Mouse (Mus musculus): ENCODE measurements around the gene Shisa9.

Gene Shisa9

GRCm38 (mm10) chr16:12072573-12072972 is 88.7 kb downstream of the Shisa9 start:
- no peak for DNase-seq (ENCODE audit: low spot score in 2 of 2)

DNA sequence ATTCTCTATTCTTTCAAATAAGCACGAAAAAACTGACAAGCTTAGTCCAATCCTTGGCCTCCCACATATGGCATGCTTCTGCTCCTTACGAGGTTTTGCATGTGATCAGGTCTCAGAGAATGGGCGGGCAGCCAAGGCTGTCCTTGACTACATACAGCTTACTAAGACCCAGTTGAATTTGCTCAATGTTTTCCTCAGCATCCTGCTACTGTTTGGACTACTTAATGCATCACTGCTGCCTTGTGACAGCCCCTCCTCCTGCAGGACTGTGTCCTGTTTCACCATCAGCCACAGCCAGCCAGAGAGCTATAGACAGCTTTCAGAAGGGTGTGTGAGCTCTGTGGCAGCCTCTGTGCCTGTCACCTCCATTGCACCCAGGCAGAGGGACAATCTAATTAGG is 92.4 kb downstream of the Shisa9 start:
- DNase-seq (ENCODE audit: low spot score in 2 of 2), result no peak

GRCm38 (mm10) chr16:12076700-12077099 is 92.8 kb downstream of the Shisa9 start:
- no peak for DNase-seq (ENCODE audit: low spot score in 2 of 2)

DNA sequence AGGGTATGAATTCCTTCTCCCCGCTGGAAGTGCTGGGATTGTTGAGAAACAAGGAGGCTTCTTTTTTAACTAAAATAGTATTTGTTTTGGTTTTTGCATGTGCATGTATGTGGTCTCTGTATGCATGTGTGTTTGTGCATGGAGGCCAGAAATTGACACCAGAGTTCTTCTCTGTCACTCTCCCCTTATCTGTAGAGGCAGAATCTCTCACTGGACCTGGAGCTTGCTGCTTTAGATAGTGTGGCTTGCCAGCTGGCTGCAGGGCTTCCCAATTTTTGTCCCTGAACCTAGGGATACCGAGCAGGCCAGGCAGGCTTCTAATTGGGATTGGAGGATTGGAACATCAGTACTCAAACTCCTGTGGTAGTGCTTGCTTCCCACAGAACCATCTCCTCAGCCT is 99.2 kb downstream of the Shisa9 start:
- DNase-seq (ENCODE audit: low spot score in 2 of 2), result no peak

DNA sequence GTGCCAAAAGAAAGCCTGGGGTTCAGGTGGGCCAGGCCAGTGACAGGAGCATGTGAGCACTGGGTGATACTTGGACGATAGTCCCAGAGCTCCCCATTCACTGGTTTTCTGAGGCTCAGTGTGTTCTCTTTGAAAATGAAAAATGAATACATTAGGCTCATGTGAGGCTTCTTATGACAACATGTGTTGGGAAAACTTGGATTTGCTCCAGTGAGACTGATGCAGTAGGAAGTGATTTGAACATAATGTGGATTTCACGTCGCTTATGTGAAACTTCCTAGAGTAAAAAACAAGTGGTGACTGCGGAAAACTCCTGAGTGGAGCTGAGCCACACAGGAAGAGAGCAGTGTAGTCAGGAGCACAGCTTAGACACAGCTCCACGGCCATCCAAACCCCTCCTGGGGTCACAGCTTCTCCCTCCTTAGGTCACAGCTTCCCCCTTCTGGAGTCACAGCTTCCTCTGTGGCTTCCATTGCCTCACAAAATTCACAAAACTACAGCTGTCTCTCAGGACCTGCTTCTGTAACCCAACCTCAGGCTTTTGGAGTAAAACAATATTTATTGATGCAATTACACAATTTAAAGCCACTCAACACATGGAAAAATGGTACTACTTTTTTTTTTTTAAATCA is 106.8 kb downstream of the Shisa9 start:
- no peak for DNase-seq (ENCODE audit: low spot score in 2 of 2)

DNA sequence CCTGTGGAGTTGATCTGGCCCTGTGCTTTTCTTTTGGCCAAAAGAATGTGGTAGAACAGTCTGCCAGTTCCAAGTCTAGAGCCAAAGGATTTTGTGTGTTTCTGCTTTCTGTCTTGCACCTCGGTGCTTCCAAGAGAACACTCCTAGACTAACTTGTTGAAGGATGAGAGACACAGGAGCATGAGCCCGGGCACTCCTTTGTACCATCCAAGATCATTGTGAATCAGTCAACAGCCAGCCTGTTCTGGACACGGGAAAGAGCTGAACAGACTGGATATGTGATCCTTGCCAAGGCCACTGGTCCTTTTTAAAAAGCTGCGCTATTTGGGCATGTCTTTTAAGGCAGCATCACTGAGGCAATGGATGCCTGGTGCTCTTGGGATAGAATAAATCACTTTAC is 109.3 kb downstream of the Shisa9 start:
- no peak for DNase-seq (ENCODE audit: low spot score in 2 of 2)

DNA sequence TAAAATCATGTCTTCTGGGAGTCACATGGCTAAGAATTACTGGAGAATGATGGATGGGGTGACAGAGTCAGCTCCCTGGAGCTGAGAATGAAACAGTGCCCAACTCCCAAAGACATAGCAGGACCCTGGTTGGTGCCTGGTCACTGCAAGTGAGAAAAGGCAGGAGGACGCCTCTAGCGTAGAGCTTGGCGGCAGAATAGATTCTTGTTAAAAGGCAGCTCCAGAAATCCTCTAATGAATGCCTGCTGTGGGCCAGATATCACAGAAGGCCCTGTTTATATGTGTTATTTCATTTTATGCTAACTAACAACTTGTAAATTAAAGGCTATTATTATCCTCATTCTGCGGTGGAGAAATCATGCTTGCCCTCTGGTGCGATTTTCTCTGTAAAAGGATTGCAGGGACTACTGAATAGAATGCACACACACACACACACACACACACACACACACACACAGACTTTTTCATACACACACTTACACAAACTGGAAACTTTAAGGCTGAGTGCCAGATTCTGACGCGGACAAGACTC is 110.9 kb downstream of the Shisa9 start:
- DNase-seq (ENCODE audit: low spot score in 2 of 2), result no peak

DNA sequence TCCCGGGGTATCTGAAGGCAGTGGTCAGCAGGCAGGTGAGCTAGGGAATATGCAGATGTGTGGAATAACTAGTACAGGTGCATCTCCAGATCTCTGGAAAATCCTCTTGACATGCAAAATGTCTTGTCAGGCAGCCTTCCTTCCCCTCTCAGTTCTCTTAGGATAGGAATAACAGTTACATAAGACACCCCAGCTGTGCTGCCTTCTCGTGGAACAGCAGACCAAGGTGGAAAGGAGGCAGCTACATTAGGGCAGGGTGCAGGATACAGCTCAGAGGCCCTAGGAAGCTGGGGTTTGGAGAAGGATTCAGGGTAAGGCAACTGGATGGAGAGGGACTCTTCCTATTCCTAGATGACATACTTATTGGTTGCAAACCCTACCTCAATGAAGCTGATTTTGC is 111.5 kb downstream of the Shisa9 start:
- no peak for DNase-seq (ENCODE audit: low spot score in 2 of 2)

GRCm38 (mm10) chr16:12108436-12108835 is 124.5 kb downstream of the Shisa9 start:
- no peak for DNase-seq (ENCODE audit: low spot score in 2 of 2)

DNA sequence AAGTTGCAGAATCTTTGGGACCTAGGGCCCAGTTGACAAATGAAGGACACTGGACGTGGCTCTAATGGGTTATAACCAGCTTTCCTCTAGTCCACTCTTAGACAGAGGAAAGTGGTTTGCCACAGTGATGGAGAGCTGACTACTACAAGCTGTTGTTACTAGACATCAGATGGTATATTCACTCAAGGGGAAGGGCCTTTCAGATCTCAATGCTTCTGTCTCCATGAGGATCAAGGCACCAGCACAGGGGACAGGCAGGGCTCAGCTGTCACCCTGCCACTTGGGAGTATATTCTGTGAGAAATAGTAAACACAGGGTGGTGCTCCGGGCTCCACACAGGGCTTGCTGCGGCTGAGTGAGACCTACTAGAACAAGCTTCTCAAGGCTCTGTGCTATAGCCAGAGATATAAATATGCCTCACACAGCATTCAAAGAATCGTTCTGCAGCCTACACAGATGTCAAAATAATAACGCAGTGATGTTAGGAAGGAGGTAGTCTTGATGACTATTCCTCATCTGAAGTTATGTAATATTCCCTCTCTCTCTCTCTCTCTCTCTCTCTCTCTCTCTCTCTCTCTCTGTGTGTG is 127.0 kb downstream of the Shisa9 start:
- DNase-seq (ENCODE audit: low spot score in 2 of 2), result no peak

DNA sequence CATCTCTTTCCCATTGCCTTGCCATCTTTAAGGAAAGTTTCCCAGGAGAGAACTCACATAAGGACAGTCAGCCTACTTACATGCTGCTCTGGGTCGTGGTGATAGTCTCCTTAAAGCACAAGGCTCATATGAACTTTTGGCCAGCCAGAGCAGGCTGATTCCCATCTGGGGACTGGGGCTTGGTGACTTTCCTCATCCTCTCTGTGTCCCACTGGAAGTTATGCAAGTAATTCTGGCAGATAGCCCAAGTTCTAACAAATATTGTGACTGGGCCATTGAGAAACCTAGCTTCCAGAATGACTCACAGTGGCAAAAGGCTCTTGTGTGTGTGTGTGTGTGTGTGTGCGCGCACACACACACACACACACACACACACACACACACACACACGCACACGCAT is 130.5 kb downstream of the Shisa9 start:
- DNase-seq (ENCODE audit: low spot score in 2 of 2), result peak; percentile 66 to 68

- no peak for DNase-seq (ENCODE audit: low spot score in 2 of 2)
Observed at GRCm38 (mm10) chr16:12115040-12115856, 131.3 kb downstream of the Shisa9 start.

- no peak for DNase-seq (ENCODE audit: low spot score in 2 of 2)
Observed at GRCm38 (mm10) chr16:12116926-12117325, 133.0 kb downstream of the Shisa9 start.

DNA sequence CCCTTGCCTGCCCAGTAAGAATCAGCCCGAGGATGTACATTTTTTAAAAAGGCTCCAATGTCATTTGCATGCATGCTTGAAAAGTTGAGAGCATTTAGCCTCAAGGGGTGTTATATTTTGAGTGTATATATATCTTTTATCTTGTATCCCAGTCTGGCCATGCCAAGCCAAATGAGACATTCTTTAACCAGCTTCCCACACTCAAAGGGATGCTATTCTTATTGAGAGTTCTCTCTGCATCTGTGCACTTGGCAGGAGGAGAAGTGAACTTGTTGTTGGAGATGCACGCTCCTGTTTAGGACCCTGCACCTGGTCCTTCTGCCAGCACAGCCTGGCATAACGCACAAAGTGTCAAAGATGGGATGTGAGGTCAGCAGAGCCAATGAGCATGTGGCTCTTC is 135.6 kb downstream of the Shisa9 start:
- DNase-seq (ENCODE audit: low spot score in 2 of 2), result no peak

- no peak for DNase-seq (ENCODE audit: low spot score in 2 of 2)
Observed at GRCm38 (mm10) chr16:12129782-12130181, 145.9 kb downstream of the Shisa9 start.

DNA sequence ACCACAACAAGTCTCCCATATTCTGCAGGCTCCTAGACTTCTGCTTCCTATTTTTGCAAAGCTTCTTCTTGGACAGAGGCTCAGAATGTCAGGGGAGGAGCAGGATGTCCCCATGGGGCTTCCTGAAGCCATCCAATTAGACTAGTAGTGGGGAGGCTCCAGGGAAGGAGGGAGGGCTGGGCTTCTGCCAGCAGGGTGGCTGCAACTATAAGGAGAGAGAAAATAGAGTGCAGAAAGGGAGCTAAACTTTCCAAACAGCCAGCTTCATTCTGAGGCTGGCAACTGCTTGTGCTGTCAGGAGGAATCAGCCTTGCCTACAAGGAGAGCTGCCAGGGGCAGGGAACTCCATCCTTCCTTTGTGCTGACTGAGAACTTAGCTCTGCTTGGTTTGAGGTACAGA is 162.8 kb downstream of the Shisa9 start:
- DNase-seq (ENCODE audit: low spot score in 2 of 2), result peak; percentile 2 to 3

GRCm38 (mm10) chr16:12151986-12152385 is 168.1 kb downstream of the Shisa9 start:
- no peak for DNase-seq (ENCODE audit: low spot score in 2 of 2)

- DNase-seq (ENCODE audit: low spot score in 2 of 2), result peak; percentile 2 to 4
Observed at GRCm38 (mm10) chr16:12154476-12154875, 170.6 kb downstream of the Shisa9 start.

DNA sequence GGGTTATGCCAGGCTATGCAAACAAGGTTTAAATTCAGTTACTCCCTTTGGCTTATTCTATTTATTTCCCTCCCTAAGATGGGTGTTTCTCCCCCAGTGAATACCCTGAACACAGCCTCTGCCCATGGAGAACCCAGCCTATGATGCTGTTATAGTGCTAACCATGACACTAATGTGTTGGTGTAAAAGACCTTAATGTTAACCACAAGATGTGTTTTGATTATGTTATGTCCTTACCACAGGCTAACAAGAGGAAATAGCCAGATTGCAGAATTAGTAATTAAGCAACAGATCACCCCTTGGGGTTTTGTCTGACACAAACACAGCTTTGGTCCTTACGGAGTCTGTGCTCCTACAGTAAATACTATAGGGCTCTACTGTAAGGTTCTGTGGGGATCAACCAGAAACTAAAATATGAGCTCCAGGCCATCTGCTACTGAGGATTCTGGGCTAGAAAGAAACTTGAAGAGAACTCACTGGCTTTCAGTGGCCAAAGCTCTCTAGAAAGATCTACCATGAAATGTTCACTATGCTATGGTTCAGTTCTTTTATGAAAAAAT is 189.6 kb downstream of the Shisa9 start:
- no peak for DNase-seq (ENCODE audit: low spot score in 2 of 2)

- no peak for DNase-seq (ENCODE audit: low spot score in 2 of 2)
Observed at GRCm38 (mm10) chr16:12178031-12178430, 194.1 kb downstream of the Shisa9 start.

DNA sequence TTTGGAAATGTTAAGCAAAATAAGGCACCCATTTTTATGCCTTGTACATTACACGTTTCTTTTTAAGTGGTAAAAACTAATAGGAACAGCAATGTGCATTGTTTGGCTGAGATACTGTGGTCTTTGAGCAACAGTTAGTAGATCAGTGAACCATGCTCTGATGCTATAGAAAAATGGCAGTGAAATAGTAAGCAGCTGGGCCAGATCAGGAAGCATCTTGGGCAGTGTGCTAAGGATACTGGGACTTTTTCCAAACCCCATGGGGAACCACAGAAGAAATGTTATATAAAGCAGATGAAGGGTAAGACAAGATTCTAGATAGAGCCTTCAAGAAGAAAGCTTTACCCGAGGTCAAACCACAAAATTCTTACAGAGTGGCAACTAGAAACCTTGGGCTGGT is 205.8 kb downstream of the Shisa9 start:
- DNase-seq (ENCODE audit: low spot score in 2 of 2), result no peak

- no peak for DNase-seq (ENCODE audit: low spot score in 2 of 2)
Observed at GRCm38 (mm10) chr16:12196841-12197240, 212.9 kb downstream of the Shisa9 start.

Data from heart, adult 9 months (tissue).